Mouse (Mus musculus) MEL-GATA-1-ER (cell line): Measurements from ENCODE around the gene Scrn3.

Source experiments
- DNase-seq: peaks from one replicate; pipeline ENCODE4 v3.0.0-alpha.2; 2012; ENCODE audit warnings: low read depth; ENCODE audit errors: extremely low read depth

Scrn3 gene

DNA sequence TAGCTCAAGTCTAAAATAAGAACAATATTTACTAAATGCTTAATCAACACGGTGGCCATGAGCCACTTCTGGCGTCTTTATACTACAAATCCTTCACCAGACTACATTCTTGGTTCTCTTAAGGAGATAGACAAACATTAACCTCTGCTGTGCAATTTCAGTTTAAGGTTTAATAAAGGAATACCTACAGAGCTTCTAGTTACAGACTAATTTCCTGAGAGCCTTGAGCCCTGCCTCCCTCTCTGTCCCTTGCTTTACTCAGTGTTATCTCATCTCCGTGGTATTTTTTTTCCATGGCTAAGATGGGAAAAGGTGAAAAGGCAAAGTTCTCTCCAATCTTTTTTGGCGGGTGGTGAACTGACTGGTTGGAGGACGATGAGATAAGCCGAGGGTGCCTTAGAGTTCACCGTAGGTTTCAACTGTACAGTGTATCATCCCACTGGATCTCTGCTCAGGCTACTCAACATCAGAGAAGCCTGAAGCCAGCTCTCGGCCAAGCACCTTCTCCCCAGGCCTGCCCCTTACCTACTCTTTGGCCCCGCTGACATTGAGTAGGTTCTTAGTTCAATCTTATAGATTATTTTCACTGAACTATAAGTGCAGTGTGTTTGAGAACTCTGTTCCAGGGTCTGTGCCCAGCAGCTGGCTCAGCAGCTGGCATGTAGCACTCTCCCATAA lies 68.0 kb downstream of the Scrn3 start:
- no peak for DNase-seq

GRCm38 (mm10) chr2:73385172-73385571 lies 72.8 kb downstream of the Scrn3 start:
- DNase-seq, result peak; percentile 19

GRCm38 (mm10) chr2:73385641-73386355 lies 73.4 kb downstream of the Scrn3 start:
- peak; percentile 20 for DNase-seq

GRCm38 (mm10) chr2:73386356-73387046 lies 74.1 kb downstream of the Scrn3 start, which contains the start of gene Gpr155:
Gene Gpr155 (minus strand): TSS chr2:73386572.
- peak; percentile 83 for DNase-seq
